Mouse (Mus musculus) cerebral cortex, adult 2 months (tissue): Measurements from ENCODE around the gene Morc3.

Experiments used
- WGBS: fragments of 180-500 bp; shearing (Covaris S2); methylation state at CpG from one replicate; pipeline ENCODE4 v1.1.7; 2018; 5-methylcytosine and 5-hydroxymethylcytosine counted together

Morc3 gene

GRCm38 (mm10) chr16:93883423-93884085 lies 51.6 kb downstream of the Morc3 start, which contains the start of gene Chaf1b:
Gene Chaf1b, plus strand, starts transcription at chr16:93883901.
- under 1% methylated on average over 54 of the region's 54 CpGs for WGBS

DNA sequence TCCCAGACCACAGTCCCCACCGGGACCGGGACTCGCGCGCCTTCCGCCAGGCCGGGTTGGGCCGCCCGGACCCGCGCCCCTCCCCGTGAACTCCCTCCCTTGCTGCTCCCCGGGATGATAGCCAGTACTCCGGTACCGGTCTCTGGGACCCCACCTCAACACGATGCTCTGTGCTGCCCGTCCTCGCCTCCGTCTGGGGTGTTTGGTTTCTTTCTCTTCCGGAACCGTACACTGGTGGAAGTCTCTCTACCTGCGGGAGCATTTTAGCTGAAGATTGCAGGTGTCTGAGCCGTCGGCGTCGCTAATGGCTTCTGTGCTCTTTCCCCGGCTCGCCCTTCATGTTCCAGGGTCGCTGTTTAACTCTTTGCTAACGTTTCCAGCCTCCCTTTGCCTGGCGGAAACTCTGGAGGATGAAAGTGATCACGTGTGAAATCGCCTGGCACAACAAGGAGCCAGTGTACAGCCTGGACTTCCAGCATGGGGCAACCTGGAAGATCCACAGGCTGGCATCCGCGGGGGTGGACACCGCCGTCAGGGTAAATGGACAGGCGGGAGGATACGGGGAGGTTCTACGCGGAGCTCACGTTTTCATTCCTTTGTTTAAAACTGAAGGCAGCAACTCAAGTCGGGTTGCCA lies 52.3 kb downstream of the Morc3 start:
- WGBS = 2% methylated on average over 43 of the region's 43 CpGs

DNA sequence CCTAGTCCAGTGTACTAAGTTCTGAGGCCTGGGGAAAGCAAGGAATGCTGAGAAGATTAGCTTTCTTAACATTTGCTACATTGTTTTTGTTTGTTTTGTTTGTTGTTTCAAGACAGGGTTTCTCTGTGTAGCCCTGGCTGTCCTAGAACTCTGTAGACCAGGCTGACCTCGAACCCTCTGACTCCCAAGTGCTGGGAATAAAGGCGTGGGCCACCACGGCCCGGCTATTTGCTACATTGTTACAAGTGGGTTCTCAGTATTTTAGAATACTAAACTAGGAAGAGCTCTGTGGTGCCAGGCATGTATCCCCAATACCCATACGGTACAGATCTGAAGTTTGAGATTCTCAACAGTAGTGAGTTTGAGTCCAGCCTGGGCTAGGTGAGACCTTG lies 52.8 kb downstream of the Morc3 start:
- WGBS = 60% methylated on average over 5 of the region's 5 CpGs

DNA sequence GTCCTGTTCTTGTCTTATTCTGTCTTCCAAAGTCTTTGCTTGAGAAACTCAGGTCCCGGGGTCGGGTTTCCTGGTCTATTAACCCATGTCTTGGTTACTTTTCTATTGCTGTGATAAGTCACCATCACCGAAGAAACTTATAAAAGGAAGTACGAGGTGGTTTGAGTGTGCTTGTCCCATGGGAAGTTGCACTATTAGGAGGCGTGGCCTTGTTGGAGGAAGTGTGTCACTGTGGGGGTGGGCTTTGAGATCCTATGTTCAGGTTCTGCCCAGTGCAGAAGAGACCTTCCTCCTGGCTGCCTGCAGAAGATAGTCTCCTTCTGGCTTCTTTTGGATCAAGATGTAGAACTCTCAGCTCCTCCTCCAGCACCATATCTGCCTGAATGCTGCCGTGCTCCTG lies 56.6 kb downstream of the Morc3 start:
- 96% methylated on average over 6 of the region's 6 CpGs for WGBS

DNA sequence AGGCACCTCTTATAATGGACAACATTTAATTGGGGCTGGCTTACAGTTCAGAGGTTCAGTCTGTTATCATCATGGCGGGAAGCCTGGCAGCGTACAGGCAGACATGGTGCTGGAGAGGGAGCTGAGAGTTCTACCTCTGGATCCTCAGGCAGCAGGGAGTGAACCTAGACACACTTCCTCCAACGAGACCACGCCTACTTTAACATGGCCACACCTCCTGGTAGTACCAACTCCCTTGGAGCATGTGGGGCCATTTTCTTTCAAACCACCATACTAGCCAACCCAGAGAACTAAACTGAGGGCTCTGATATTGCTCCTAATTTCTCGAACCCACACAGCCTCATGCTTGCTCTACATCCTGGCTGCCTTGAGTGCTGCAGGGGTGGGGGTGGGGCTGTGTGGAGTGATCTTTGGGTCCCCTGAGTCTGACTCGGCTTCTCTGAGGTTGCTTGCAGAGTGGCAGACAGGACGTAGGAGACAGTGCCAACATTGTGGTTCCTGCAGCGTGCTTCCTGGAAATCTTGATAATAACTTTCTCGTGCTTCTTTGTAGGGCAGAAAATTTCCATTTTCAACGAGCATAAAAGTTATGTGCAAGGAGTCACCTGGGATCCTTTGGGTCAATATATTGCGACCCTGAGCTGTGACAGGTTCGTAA lies 59.2 kb downstream of the Morc3 start:
- 92% methylated on average over 12 of the region's 12 CpGs for WGBS

GRCm38 (mm10) chr16:93893285-93893684 lies 61.4 kb downstream of the Morc3 start:
- WGBS = 41% methylated on average over 5 of the region's 5 CpGs

- 86% methylated on average over 6 of the region's 6 CpGs for WGBS
Measured at GRCm38 (mm10) chr16:93903027-93903426, 71.1 kb downstream of the Morc3 start.

- 41% methylated on average over 11 of the region's 11 CpGs for WGBS
Measured at GRCm38 (mm10) chr16:93906156-93907014, 74.5 kb downstream of the Morc3 start.

- 82% methylated on average over 5 of the region's 5 CpGs for WGBS
Measured at GRCm38 (mm10) chr16:93907761-93908160, 75.8 kb downstream of the Morc3 start.

DNA sequence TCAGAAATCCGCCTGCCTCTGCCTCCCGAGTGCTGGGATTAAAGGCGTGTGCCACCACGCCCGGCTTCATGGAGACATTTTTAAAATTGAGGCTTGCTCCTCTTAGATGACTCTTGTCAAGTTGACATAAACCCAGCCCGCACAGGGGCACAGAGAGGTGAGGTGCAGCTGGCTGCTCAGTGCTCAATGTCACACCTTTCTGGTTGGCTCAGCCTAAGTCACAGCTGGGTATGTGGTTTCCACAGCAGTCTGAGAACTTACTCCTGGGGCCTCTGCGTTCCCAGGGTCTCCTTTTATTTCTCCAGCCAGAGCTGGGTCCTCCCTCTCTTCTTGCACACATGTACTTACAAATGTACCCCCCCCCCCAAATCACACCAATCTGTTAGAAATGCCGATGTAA lies 76.3 kb downstream of the Morc3 start:
- WGBS = 95% methylated on average over 8 of the region's 8 CpGs

DNA sequence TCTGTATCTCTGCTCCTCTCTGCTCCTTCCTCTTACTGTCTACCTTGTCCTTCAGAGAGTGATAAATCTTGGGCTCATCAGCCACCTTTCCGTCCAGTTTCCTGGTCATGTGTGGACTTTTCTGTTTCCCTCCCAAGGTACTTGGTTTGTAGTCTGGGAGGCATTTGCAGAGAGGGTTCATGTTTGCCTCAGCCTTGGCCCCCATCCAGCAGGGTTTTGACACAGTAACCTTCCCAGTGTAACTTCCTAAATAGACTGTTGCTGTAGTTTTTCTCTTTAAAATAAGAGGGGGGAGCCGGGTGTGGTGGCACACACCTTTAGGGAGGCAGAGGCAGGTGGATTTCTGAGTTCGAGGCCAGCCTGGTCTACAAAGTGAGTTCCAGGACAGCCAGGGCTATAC lies 78.0 kb downstream of the Morc3 start:
- 88% methylated on average over 3 of the region's 3 CpGs for whole genome bisulfite sequencing

GRCm38 (mm10) chr16:93910735-93911665 lies 79.1 kb downstream of the Morc3 start:
- 75% methylated on average over 28 of the region's 28 CpGs for WGBS

GRCm38 (mm10) chr16:93912158-93912557 lies 80.2 kb downstream of the Morc3 start:
- WGBS = 49% methylated on average over 5 of the region's 5 CpGs

DNA sequence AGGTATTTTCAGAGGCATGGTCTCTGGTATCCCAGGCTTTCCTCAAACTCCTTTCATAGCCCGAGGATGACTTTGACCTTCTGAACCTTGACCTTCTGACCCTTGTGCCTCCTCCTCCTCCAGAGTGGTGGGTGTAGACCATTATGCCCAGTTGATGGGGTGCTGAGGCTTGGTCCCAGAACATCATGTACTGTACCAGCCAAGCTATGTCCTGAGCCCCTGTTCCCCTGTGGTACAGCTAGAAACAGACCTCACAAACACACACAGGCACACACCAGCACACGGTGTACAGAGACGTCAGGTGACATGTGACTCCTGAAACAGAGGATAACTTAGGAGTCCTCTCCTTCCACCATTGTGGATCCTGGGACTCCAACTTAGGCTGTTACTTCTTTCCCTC lies 80.9 kb downstream of the Morc3 start:
- WGBS = 75% methylated on average over 3 of the region's 3 CpGs

GRCm38 (mm10) chr16:93913881-93914576 lies 82.1 kb downstream of the Morc3 start:
- 53% methylated on average over 10 of the region's 10 CpGs for WGBS

GRCm38 (mm10) chr16:93915338-93915849 lies 83.5 kb downstream of the Morc3 start:
- WGBS = 31% methylated on average over 10 of the region's 10 CpGs

- 37% methylated on average over 22 of the region's 22 CpGs for WGBS
Measured at GRCm38 (mm10) chr16:93917712-93918678, 86.1 kb downstream of the Morc3 start.

DNA sequence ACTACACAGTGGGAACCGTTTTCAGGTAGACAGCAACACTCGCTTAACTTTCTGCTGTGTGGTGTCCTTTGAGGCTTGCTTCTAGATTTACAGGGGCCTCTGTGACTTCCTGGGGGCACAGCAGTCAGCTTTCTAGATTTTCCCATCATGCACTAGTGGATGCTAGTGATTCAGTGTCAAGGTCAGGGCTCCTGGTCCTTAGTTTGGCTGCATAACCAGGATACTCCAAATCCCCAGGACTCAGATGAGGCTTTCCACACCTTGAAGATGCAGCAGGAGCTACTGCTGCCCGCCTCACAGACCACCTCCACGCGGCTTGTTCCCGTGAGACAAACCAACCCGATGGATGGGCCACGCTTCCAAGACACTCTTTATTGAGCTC lies 86.7 kb downstream of the Morc3 start:
- 71% methylated on average over 8 of the region's 8 CpGs for WGBS

DNA sequence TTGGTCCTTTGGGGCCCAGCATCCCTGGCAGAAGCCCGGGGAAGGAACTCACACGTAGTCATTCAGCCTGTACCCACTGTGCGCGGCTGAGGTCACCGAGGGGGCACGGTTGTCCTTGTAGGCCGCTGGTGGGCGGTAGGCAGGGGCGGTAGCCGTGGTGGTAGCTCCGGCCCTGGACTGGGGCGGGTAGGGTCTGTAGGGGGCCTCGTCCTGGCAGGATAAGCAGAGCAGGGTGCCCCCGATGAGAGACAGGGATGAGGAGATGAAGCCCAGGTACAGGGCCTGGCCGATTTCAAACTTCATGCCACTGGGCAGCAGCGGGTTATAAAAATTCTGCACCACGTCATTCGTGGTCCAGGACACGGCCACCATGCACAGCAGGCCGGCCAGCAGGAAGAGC lies 87.3 kb downstream of the Morc3 start:
- 88% methylated on average over 20 of the region's 20 CpGs for WGBS
